Mouse (Mus musculus): ENCODE measurements around the gene Rorc.

The Rorc gene

GRCm38 (mm10) chr3:94413031-94413679 is 40.6 kb downstream of the Rorc start, which contains the start of gene Tdrkh:
Gene Tdrkh, plus strand, starts transcription at chr3:94413273.
- DNase-seq (ENCODE audit: low spot score in 2 of 2): peak; percentile 97 to 98

- DNase-seq (ENCODE audit: low spot score in 2 of 2): no peak
Measured at GRCm38 (mm10) chr3:94430980-94431379, 58.4 kb downstream of the Rorc start.

GRCm38 (mm10) chr3:94434305-94434704 is 61.7 kb downstream of the Rorc start:
- DNase-seq (ENCODE audit: low spot score in 2 of 2): no peak

DNA sequence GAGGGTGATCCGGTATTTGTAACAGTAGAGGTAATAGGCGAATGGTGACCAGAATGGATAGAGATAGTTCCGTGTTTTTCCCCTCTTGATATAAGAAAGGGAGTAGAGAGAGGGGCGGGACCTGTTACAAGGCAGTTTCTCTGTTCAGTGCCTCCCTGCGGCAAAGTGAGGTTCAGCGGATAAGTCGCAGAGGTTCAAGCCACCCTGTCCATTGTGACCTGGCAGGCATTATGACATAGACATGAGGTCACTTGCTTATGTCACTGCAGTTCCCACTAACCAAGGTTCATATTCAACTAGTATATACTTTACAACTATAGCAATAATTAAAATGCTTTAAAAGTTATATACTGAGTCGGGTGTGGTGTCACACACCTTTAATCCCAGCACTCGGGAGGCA is 63.8 kb downstream of the Rorc start:
- DNase-seq (ENCODE audit: low spot score in 2 of 2): no peak

- DNase-seq (ENCODE audit: low spot score in 2 of 2): no peak
Measured at GRCm38 (mm10) chr3:94441182-94441581, 68.6 kb downstream of the Rorc start.

- peak; percentile 89 to 93 for DNase-seq (ENCODE audit: low spot score in 2 of 2)
Measured at GRCm38 (mm10) chr3:94442951-94443596, 70.5 kb downstream of the Rorc start, which contains the start of gene Mrpl9. Gene Mrpl9, plus strand, starts transcription at chr3:94443318.

DNA sequence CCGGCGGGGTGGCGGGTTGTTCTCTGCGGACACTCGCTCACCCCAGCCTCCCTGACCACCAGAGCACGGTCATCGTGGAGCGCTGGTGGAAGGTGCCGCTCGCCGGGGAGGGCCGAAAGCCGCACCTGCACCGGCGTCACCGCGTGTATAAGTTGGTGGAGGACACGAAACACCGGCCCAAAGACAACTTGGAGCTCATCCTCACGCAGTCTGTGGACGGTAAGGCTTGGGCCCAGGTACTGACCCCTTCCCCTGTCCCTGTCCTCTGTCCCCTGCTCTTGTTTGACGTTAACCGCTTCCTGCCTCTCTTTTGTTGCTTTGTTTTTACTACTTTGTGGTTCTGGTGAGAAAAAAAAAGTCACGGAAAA is 71.0 kb downstream of the Rorc start, which contains the start of gene Oaz3:
Gene Oaz3 (minus strand): TSS at position 319 of the 368 bp plus-strand sequence.
- no peak for DNase-seq (ENCODE audit: low spot score in 2 of 2)
